Mouse (Mus musculus) B cell, adult 2 months (primary cell): ENCODE results near the gene Myh14.

Experiments
- DNase-seq, 2 experiments: peaks; one replicate each; pipeline ENCODE4 v3.0.0; 2022

Myh14 gene

GRCm38 (mm10) chr7:44596996-44597538 lies 73.6 kb downstream of the Myh14 start:
- DNase-seq, result no peak

GRCm38 (mm10) chr7:44596051-44596450 lies 74.6 kb downstream of the Myh14 start:
- no peak for DNase-seq

DNA sequence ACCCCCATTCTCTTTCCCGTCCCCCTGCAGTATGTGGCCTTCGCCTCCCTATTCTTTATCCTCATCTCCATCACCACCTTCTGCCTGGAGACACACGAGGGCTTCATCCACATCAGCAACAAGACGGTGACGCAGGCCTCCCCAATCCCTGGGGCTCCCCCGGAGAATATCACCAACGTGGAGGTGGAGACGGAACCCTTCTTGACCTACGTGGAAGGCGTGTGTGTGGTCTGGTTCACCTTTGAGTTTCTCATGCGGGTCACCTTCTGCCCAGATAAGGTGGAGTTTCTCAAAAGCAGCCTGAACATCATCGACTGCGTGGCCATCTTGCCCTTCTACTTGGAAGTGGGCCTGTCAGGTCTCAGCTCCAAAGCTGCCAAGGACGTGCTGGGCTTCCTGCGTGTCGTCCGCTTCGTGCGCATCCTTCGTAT lies 75.5 kb downstream of the Myh14 start:
- no peak for DNase-seq

DNA sequence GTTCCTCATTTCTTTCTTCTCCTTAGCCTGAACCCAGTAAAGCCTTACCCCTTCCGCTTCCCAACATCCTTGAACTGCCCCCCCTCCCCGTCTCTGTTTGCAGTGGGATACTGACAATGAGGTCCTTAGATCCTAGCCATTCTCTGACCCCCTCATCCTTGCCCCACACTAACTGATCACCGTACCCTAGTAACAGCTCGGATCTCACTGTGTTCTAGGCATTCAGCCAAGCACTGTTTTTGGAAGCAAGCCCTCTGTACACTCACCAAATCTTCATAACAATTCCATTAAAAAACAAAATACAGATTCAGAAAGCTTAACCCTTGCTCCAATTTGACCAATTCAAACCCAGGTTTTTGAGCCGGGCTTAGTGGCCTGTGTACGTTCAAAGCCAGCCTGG lies 76.4 kb downstream of the Myh14 start:
- no peak for DNase-seq

GRCm38 (mm10) chr7:44593775-44594174 lies 76.9 kb downstream of the Myh14 start:
- DNase-seq, result peak; percentile 90 to 91

- DNase-seq, result no peak
Observed at GRCm38 (mm10) chr7:44593051-44593450, 77.6 kb downstream of the Myh14 start.

- DNase-seq, result peak in 1 of 2 experiments; percentile 38
Observed at GRCm38 (mm10) chr7:44591348-44592116, 79.1 kb downstream of the Myh14 start.

- DNase-seq, result peak; percentile 91 to 93
Observed at GRCm38 (mm10) chr7:44590402-44591347, 80.0 kb downstream of the Myh14 start, which contains the start of gene Kcnc3. Gene Kcnc3, plus strand, starts transcription at chr7:44590664.

DNA sequence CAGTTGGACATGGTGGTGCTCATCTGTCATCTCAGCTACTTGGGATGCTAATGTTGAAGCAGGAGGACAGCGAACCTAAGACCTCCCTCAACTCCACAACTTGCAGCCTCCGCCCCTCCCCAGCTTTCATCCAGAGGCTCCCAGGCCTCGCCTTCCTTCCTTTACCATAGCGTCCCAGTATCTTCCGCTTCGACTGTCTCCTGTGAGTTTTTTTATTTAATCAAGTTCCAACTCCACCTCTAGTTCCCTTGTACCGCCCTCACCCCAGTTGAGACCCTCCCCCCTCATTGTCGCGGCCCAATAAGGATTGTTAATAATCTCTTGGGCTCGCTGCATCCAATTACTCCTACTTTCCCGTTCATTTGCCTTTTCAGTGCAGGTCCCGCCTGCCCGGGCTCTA lies 80.7 kb downstream of the Myh14 start:
- no peak for DNase-seq

DNA sequence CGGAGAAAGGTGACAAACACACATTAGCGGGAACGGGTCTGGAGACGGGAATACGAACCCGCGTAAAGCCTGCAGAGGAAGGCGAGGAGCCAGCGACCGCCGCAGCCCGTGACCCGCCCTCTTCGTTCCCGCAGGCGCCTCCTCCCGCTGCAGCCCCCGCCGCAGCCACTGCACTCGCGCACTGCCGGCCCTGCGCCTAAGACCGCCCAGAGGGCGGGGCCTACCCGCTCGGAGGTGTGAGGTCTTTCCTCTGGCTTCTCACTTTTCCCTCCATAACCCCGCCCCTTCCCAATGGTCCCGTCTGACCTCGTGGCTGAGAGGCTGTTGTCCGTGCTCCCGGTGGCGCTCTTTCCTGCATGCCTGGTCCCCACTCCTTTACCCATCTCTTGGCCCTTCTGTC lies 81.5 kb downstream of the Myh14 start:
- peak; percentile 78 to 80 for DNase-seq

- DNase-seq, result no peak
Observed at GRCm38 (mm10) chr7:44588338-44588737, 82.3 kb downstream of the Myh14 start.

DNA sequence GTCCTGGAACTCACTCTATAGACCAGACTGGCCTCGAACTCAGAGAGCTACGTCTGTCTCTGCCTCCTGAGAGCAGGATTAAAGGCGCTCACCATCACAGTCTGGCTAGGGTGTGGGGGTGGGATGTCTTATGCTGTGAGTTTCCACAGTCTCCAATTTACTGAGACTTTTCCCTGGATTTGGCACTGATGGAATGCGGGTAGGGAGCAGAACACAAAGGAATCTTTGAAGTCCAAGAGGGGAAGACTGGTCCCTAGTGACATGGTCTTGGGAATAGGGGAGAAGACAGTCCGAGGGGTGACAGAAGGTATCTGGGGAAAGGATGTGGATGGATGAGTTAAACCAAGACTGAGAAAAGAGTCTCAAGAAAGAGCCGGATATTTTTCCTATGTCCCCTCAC lies 83.0 kb downstream of the Myh14 start:
- DNase-seq, result no peak

GRCm38 (mm10) chr7:44586930-44587329 lies 83.7 kb downstream of the Myh14 start:
- peak; percentile 66 to 69 for DNase-seq

GRCm38 (mm10) chr7:44586518-44586917 lies 84.1 kb downstream of the Myh14 start:
- no peak for DNase-seq

- DNase-seq, result no peak
Observed at GRCm38 (mm10) chr7:44585606-44586005, 85.0 kb downstream of the Myh14 start.

DNA sequence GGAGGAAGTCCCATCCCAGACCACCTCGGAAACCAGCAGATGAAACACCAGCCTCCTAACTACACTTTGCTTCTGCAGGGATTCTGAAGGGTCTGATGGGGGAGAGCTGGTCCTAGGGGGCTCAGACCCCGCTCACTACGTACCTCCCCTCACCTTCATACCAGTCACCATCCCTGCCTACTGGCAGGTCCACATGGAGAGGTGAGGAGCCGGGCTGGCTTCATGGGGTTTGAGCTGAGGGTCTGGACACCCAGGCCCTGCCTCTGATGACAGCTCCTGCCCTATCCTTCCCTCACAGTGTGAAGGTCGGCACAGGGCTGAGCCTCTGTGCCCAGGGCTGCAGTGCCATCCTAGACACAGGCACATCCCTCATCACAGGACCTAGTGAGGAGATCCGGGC lies 85.7 kb downstream of the Myh14 start:
- DNase-seq, result no peak

DNA sequence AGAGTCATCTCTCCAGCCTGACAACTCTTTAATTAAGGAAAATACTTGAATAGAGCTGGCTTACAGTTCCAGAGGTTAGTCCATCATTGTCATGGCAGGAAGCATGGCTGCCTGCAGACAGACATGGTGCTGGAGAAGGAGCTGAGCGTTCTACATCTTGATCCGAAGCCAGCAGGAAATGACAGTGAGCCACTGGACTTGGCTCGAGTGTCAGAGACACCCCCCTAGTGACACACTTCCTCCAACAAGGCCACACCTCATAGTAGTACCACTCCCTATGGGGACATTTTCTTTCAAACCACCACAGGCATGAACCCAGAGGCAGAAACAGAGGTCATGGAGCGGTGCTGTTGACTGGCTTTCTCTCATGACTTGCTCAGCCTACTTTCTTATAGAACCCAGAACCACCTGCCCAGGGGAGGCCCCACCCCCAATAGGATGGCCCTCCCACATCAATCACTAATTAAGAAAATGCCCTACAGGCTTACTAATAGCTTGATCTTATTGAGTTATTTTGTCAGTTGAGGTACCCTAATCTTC lies 86.3 kb downstream of the Myh14 start:
- DNase-seq, result no peak

- no peak for DNase-seq
Observed at GRCm38 (mm10) chr7:44583146-44583545, 87.5 kb downstream of the Myh14 start.

- no peak for DNase-seq
Observed at GRCm38 (mm10) chr7:44582709-44583108, 87.9 kb downstream of the Myh14 start.

DNA sequence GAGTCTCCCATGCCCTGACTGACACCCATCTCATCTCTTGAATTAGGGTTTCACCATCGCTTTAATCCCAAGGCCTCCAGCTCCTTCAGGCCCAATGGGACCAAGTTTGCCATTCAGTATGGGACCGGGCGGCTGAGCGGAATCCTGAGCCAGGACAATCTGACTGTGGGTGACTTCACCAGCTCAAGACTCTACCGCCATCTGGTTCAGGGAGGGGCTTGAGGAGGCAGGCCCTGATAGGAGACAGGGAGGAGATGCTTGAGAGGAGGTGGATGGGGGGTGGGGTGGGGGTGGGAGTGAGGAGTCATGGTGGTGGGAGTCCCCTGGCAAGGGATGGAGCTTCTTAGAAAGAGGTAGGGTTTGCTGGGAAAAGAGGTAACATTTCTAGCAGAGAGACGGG lies 89.0 kb downstream of the Myh14 start:
- DNase-seq, result no peak

DNA sequence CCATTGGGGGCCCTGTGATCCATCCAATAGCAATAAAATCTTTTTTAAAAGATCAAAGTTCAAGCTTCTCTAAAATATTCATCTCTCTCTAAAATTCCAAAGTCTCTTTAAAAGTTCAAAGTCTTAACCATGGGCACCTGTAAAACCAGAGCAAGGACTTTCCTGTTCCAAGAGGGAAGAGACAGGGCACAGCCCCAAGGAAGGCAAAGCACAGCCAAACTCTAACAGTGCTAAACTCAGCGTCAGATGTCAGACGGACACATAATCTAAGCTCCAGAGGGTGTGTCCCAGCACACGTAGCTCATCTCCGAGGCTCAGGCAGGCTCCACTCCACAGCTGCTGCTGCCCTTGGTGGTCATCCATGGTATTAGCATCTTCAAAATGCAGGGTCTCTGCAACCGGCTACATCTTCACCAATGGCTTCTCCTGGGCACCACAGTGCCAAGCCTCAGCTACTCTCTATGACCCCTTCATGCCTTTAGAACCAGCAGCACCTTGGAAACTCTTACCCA lies 94.3 kb downstream of the Myh14 start:
- DNase-seq, result no peak

- no peak for DNase-seq
Observed at GRCm38 (mm10) chr7:44572956-44573484, 97.6 kb downstream of the Myh14 start.
